Mouse (Mus musculus) kidney, adult 2 months (tissue): ENCODE measurements around the gene Dnah7b. TPM values are rescaled to one million over a fixed set of nuclear protein-coding genes. Genes with fewer than 3 reads are reported as not detected.
"Not testable (repeated sequence)": the region's sequence is repeated elsewhere in the genome, so short reads cannot be mapped to it uniquely, and the experiment has no call there.

Source experiments
- DNase-seq: peaks from one replicate; pipeline ENCODE4 v3.0.0; 2021
- H3K27ac ChIP-seq: fragments of 200-500 bp; 2 replicates; pipeline ENCODE4 v1.5.1; 2012; ENCODE audit warnings: low read depth, low read length, control low read depth, inconsistent platforms; ENCODE audit not compliant: insufficient read depth
- H3K27me3 ChIP-seq: fragments of 200-500 bp; replicated peaks from 2 replicates; pipeline ENCODE4 v1.6.1; 2012; ENCODE audit warnings: mild to moderate bottlenecking, moderate library complexity, low read length, inconsistent platforms; ENCODE audit not compliant: control insufficient read depth, insufficient read depth
- H3K36me3 ChIP-seq: fragments of 200-500 bp; 2 replicates; pipeline ENCODE4 v1.6.1; 2012; ENCODE audit warnings: mild to moderate bottlenecking, moderate library complexity, low read length, inconsistent platforms; ENCODE audit not compliant: control insufficient read depth, insufficient read depth
- H3K4me1 ChIP-seq: fragments of 200-500 bp; 2 replicates; pipeline ENCODE4 v1.6.1; 2011; ENCODE audit warnings: low read length; ENCODE audit not compliant: control insufficient read depth, insufficient read depth
- H3K4me3 ChIP-seq: fragments of 200-500 bp; 2 replicates; pipeline ENCODE4 v1.5.1; 2011; ENCODE audit warnings: mild to moderate bottlenecking, low read depth, low read length, control low read depth; ENCODE audit not compliant: insufficient read depth
- CTCF ChIP-seq: fragments of 200-500 bp; conservative IDR thresholded peaks from 2 replicates; pipeline ENCODE4 v1.5.1; 2011; ENCODE audit warnings: low read depth, mild to moderate bottlenecking, control low read depth, low read length, moderate library complexity, mixed read lengths; ENCODE audit not compliant: insufficient read depth, insufficient read length
- POLR2A ChIP-seq: fragments of 200-500 bp; IDR thresholded peaks from one replicate; pipeline ENCODE4 v1.6.1; 2011; ENCODE audit warnings: low read depth, low read length, control low read depth
- WGBS: fragments of 180-500 bp; shearing (Covaris S2); methylation state at CpG from one replicate; pipeline ENCODE4 v1.1.7; 2018; 5-methylcytosine and 5-hydroxymethylcytosine counted together
- polyA plus RNA-seq: library from polyadenylated mRNA; depleted of rRNA; stranded (reverse); fragments of >200 nt; gene quantifications from 2 replicates; pipeline ENCODE4 v1.2.3, GENCODE M21; 2012; rRNA removed

The Dnah7b gene
- 3.7 and 4.1 TPM in 2 replicates for polyA plus RNA-seq

- Histone ChIP-seq H3K4me1 (no peaks in the 10 kb centered on the region), H3K4me3 (peak within 1 kb of the TSS; percentile 82), H3K27ac (peak within 1 kb of the TSS; percentile 59; the same call in 1 of the 2 replicates), H3K27me3 (no peaks in the 10 kb centered on the region), H3K36me3 (no peaks in the 10 kb centered on the region)
- 41% methylated on average over 1 of the region's 1 CpGs for WGBS
- no peak for TF ChIP-seq POLR2A
- no peak for TF ChIP-seq CTCF
- no peak for DNase-seq
These were observed at the start of gene Dnah7b for GRCm38 (mm10) chr1:46066015-46066414. Gene Dnah7b (plus strand): TSS chr1:46066315.

GRCm38 (mm10) chr1:46018382-46018977 is 47.6 kb upstream of the Dnah7b start:
- 42% methylated on average over 2 of the region's 2 CpGs for WGBS
- peak; percentile 47 for DNase-seq
- no peak overlapping the region for H3K4me3 ChIP-seq
- peak; percentile 47 for TF ChIP-seq CTCF
- no peak for TF ChIP-seq POLR2A
- H3K4me1 ChIP-seq: no peaks in the 10 kb centered on the region
- no peaks in the 10 kb centered on the region for H3K27me3 ChIP-seq
- H3K36me3 ChIP-seq: no peaks in the 10 kb centered on the region
- no peak overlapping the region for H3K27ac ChIP-seq

GRCm38 (mm10) chr1:46022262-46022661 is 43.9 kb upstream of the Dnah7b start:
- Histone ChIP-seq H3K27me3 (no peaks in the 10 kb centered on the region), H3K36me3 (no peaks in the 10 kb centered on the region), H3K4me1 (no peaks in the 10 kb centered on the region), H3K27ac (no peak overlapping the region), H3K4me3 (no peak overlapping the region)
- peak; percentile 49 for DNase-seq
- TF ChIP-seq POLR2A (no peak), CTCF (0 out of 2 replicates have a peak, but pooled peaks have one; percentile 2)
- 20% methylated on average over 2 of the region's 2 CpGs for WGBS

GRCm38 (mm10) chr1:46031993-46032555 is 34.0 kb upstream of the Dnah7b start:
- DNase-seq: no peak
- no peaks in the 10 kb centered on the region for H3K27me3 ChIP-seq
- 63% methylated on average over 1 of the region's 1 CpGs for WGBS
- no peak for TF ChIP-seq CTCF
- no peak for TF ChIP-seq POLR2A
- H3K4me1 ChIP-seq: no peaks in the 10 kb centered on the region
- H3K4me3 ChIP-seq: no peak overlapping the region
- no peaks in the 10 kb centered on the region for H3K36me3 ChIP-seq
- no peak overlapping the region for H3K27ac ChIP-seq

- TF ChIP-seq CTCF (no peak), POLR2A (no peak)
- DNase-seq: no peak
- H3K27me3 ChIP-seq: no peaks in the 10 kb centered on the region
- H3K4me3 ChIP-seq: no peak overlapping the region
- no peak overlapping the region for H3K27ac ChIP-seq
- no peaks in the 10 kb centered on the region for H3K4me1 ChIP-seq
- no peaks in the 10 kb centered on the region for H3K36me3 ChIP-seq
These were observed 17.9 kb upstream of the Dnah7b start for GRCm38 (mm10) chr1:46048188-46048587.

- Histone ChIP-seq H3K4me3 (peak overlapping the region; percentile 82), H3K27ac (peak overlapping the region; percentile 59; the same call in 1 of the 2 replicates), H3K36me3 (no peaks in the 10 kb centered on the region), H3K4me1 (no peaks in the 10 kb centered on the region), H3K27me3 (no peaks in the 10 kb centered on the region)
- under 1% methylated on average over 28 of the region's 28 CpGs for WGBS
- peak; percentile 85 for DNase-seq
- 0 out of 2 replicates have a peak, but pooled peaks have one; percentile 12 for TF ChIP-seq CTCF
- TF ChIP-seq POLR2A: no peak
These were observed 553 bp downstream of the Dnah7b start for GRCm38 (mm10) chr1:46066484-46067251.

- H3K36me3 ChIP-seq: not testable (repeated sequence)
These were observed 2.7 kb downstream of the Dnah7b start for GRCm38 (mm10) chr1:46068787-46069186.

More at GRCm38 (mm10) chr1:46068787-46069186, 2.7 kb downstream of the Dnah7b start:
- WGBS: 76% methylated on average over 3 of the region's 3 CpGs
- not testable (repeated sequence) for H3K4me1 ChIP-seq, H3K27ac ChIP-seq, DNase-seq, H3K27me3 ChIP-seq, H3K4me3 ChIP-seq
